Mouse (Mus musculus) intestine, embryonic 16.5 days (tissue): ENCODE data around the gene Nr3c2. TPM values are rescaled to one million over a fixed set of nuclear protein-coding genes. Genes with fewer than 3 reads are reported as not detected.
A peak's percentile ranks its signal among the peaks of the same experiment; 100 is the strongest.

Experiments
- ATAC-seq: fragments of 200-750 bp; cut with Nextera tagmentation; 2 replicates; pipeline ENCODE4 v1.8.0; 2017; ENCODE audit warnings: moderate TSS enrichment, moderate library complexity
- H3K27ac ChIP-seq: fragments of 300-500 bp; sonication (generic); 2 replicates; pipeline ENCODE4 v1.5.1; 2014; ENCODE audit warnings: mild to moderate bottlenecking, low read length
- H3K27me3 ChIP-seq: fragments of 300-500 bp; sonication (generic); replicated peaks from 2 replicates; pipeline ENCODE4 v1.6.1; 2014; ENCODE audit warnings: low read length, control low read depth, mixed read lengths; ENCODE audit not compliant: control insufficient read depth, insufficient read depth
- H3K36me3 ChIP-seq: fragments of 300-500 bp; sonication (generic); 2 replicates; pipeline ENCODE4 v1.6.1; 2014; ENCODE audit warnings: low read length, control low read depth; ENCODE audit not compliant: control insufficient read depth, insufficient read depth
- H3K4me1 ChIP-seq: fragments of 300-500 bp; sonication (generic); 2 replicates; pipeline ENCODE4 v1.6.1; 2014; ENCODE audit warnings: low read length, control low read depth, mixed read lengths; ENCODE audit not compliant: control insufficient read depth, insufficient read depth
- H3K4me2 ChIP-seq: fragments of 300-500 bp; sonication (generic); 2 replicates; pipeline ENCODE4 v1.6.1; 2014; ENCODE audit warnings: low read depth, low read length, control low read depth
- H3K4me3 ChIP-seq: fragments of 300-500 bp; sonication (generic); 2 replicates; pipeline ENCODE4 v1.5.1; 2014; ENCODE audit warnings: mild to moderate bottlenecking, low read length
- H3K9ac ChIP-seq: fragments of 300-500 bp; sonication (generic); 2 replicates; pipeline ENCODE4 v1.6.1; 2014; ENCODE audit warnings: low read depth, low read length
- H3K9me3 ChIP-seq: fragments of 300-500 bp; sonication (generic); 2 replicates; pipeline ENCODE4 v1.6.1; 2016; ENCODE audit warnings: low read length, control low read depth; ENCODE audit not compliant: control insufficient read depth
- WGBS: fragments of 180-500 bp; shearing (Covaris S2); extraction: QIAGEN DNeasy Blood & Tissue Kit; methylation state at CpG from one replicate; pipeline ENCODE4 v1.1.7; 2014; 5-methylcytosine and 5-hydroxymethylcytosine counted together
- polyA plus RNA-seq: library from polyadenylated mRNA; unstranded; fragments of >200 nt; fragmentation: Nextera tagmentation; extraction: Ambion mirVana; gene quantifications from 2 replicates; pipeline ENCODE4 v1.2.1, GENCODE M21; 2015

The Nr3c2 gene
- polyA plus RNA-seq, 1 experiment from 2014 or later = 4.0 TPM

GRCm38 (mm10) chr8:77190393-77190792 lies 291.2 kb downstream of the Nr3c2 start:
- WGBS = 73% methylated on average over 3 of the region's 3 CpGs
- no peak for ATAC-seq
- Histone ChIP-seq H3K4me1 (no peaks in the 10 kb centered on the region), H3K4me2 (no peak overlapping the region), H3K4me3 (no peak overlapping the region), H3K27me3 (no peaks in the 10 kb centered on the region), H3K27ac (no peak overlapping the region), H3K9me3 (peaks cover 4% of the 10 kb centered on the region; the same call in 1 of the 2 replicates), H3K36me3 (no peaks in the 10 kb centered on the region), H3K9ac (no peak overlapping the region)

- Histone ChIP-seq H3K27ac (no peak overlapping the region), H3K27me3 (no peaks in the 10 kb centered on the region), H3K36me3 (no peaks in the 10 kb centered on the region), H3K9ac (no peak overlapping the region), H3K4me1 (peaks cover 5% of the 10 kb centered on the region; the same call in 1 of the 2 replicates), H3K9me3 (no peaks in the 10 kb centered on the region), H3K4me3 (no peak overlapping the region), H3K4me2 (no peak overlapping the region)
- no peak for ATAC-seq
- WGBS = 92% methylated on average over 3 of the region's 3 CpGs
These were observed 310.1 kb downstream of the Nr3c2 start for GRCm38 (mm10) chr8:77209297-77209696.

GRCm38 (mm10) chr8:77213893-77214464 lies 314.7 kb downstream of the Nr3c2 start:
- Histone ChIP-seq H3K9ac (no peak overlapping the region), H3K4me3 (no peak overlapping the region), H3K27me3 (no peaks in the 10 kb centered on the region), H3K36me3 (no peaks in the 10 kb centered on the region), H3K9me3 (no peaks in the 10 kb centered on the region), H3K27ac (no peak overlapping the region), H3K4me1 (peaks cover 5% of the 10 kb centered on the region; the same call in 1 of the 2 replicates), H3K4me2 (no peak overlapping the region)
- WGBS = 42% methylated on average over 3 of the region's 3 CpGs
- no peak for ATAC-seq

GRCm38 (mm10) chr8:77214665-77215064 lies 315.4 kb downstream of the Nr3c2 start:
- Histone ChIP-seq H3K9ac (no peak overlapping the region), H3K27me3 (no peaks in the 10 kb centered on the region), H3K36me3 (no peaks in the 10 kb centered on the region), H3K4me2 (no peak overlapping the region), H3K4me1 (peaks cover 5% of the 10 kb centered on the region; the same call in 1 of the 2 replicates), H3K27ac (no peak overlapping the region), H3K9me3 (no peaks in the 10 kb centered on the region), H3K4me3 (no peak overlapping the region)
- peak; percentile 67 for ATAC-seq
- 44% methylated on average over 8 of the region's 8 CpGs for WGBS

- peaks cover 5% of the 10 kb centered on the region; the same call in 1 of the 2 replicates for H3K4me1 ChIP-seq
- WGBS = 50% methylated on average over 6 of the region's 6 CpGs
- H3K27me3 ChIP-seq = no peaks in the 10 kb centered on the region
- no peak overlapping the region for H3K4me3 ChIP-seq
- H3K27ac ChIP-seq = no peak overlapping the region
- ATAC-seq = no peak
- no peak overlapping the region for H3K9ac ChIP-seq
- no peaks in the 10 kb centered on the region for H3K9me3 ChIP-seq
- H3K4me2 ChIP-seq = no peak overlapping the region
- no peaks in the 10 kb centered on the region for H3K36me3 ChIP-seq
These were observed 315.9 kb downstream of the Nr3c2 start for GRCm38 (mm10) chr8:77215191-77215590.

- H3K9me3 ChIP-seq = no peaks in the 10 kb centered on the region
- H3K4me1 ChIP-seq = no peaks in the 10 kb centered on the region
- H3K4me3 ChIP-seq = no peak overlapping the region
- 68% methylated on average over 4 of the region's 4 CpGs for WGBS
- H3K9ac ChIP-seq = no peak overlapping the region
- H3K27me3 ChIP-seq = no peaks in the 10 kb centered on the region
- H3K36me3 ChIP-seq = no peaks in the 10 kb centered on the region
- ATAC-seq = no peak; the same call in 1 of the 2 replicates
- H3K27ac ChIP-seq = no peak overlapping the region
- H3K4me2 ChIP-seq = no peak overlapping the region
These were observed 323.9 kb downstream of the Nr3c2 start for GRCm38 (mm10) chr8:77223123-77223522.

- no peaks in the 10 kb centered on the region for H3K36me3 ChIP-seq
- no peak overlapping the region for H3K4me3 ChIP-seq
- H3K4me2 ChIP-seq = no peak overlapping the region
- H3K27ac ChIP-seq = no peak overlapping the region
- peaks cover 2% of the 10 kb centered on the region; the same call in 1 of the 2 replicates for H3K4me1 ChIP-seq
- no peaks in the 10 kb centered on the region for H3K27me3 ChIP-seq
- WGBS = 87% methylated on average over 5 of the region's 5 CpGs
- H3K9me3 ChIP-seq = no peaks in the 10 kb centered on the region
- H3K9ac ChIP-seq = no peak overlapping the region
- peak; percentile 72; the same call in 1 of the 2 replicates for ATAC-seq
These were observed 328.5 kb downstream of the Nr3c2 start for GRCm38 (mm10) chr8:77227742-77228141.

GRCm38 (mm10) chr8:77228688-77229087 lies 329.4 kb downstream of the Nr3c2 start:
- Histone ChIP-seq H3K36me3 (no peaks in the 10 kb centered on the region), H3K4me3 (no peak overlapping the region), H3K9ac (no peak overlapping the region), H3K27ac (no peak overlapping the region), H3K4me2 (no peak overlapping the region), H3K9me3 (no peaks in the 10 kb centered on the region), H3K27me3 (no peaks in the 10 kb centered on the region), H3K4me1 (peaks cover 2% of the 10 kb centered on the region; the same call in 1 of the 2 replicates)
- 82% methylated on average over 7 of the region's 7 CpGs for WGBS
- ATAC-seq = no peak

- WGBS = 91% methylated on average over 1 of the region's 1 CpGs
- Histone ChIP-seq H3K27ac (no peak overlapping the region), H3K36me3 (no peaks in the 10 kb centered on the region), H3K27me3 (no peaks in the 10 kb centered on the region), H3K9me3 (no peaks in the 10 kb centered on the region), H3K4me3 (no peak overlapping the region), H3K4me1 (peaks cover 2% of the 10 kb centered on the region; the same call in 1 of the 2 replicates), H3K9ac (no peak overlapping the region), H3K4me2 (no peak overlapping the region)
- ATAC-seq = no peak
These were observed 332.0 kb downstream of the Nr3c2 start for GRCm38 (mm10) chr8:77231211-77231610.

GRCm38 (mm10) chr8:77231834-77232233 lies 332.6 kb downstream of the Nr3c2 start:
- Histone ChIP-seq H3K36me3 (no peaks in the 10 kb centered on the region), H3K9ac (no peak overlapping the region), H3K27ac (no peak overlapping the region), H3K4me2 (no peak overlapping the region), H3K4me3 (no peak overlapping the region), H3K27me3 (no peaks in the 10 kb centered on the region), H3K4me1 (peaks cover 2% of the 10 kb centered on the region; the same call in 1 of the 2 replicates), H3K9me3 (no peaks in the 10 kb centered on the region)
- 41% methylated on average over 6 of the region's 6 CpGs for WGBS
- ATAC-seq = peak; percentile 38; the same call in 1 of the 2 replicates
